Mouse (Mus musculus) lung, adult 2 months (tissue): ENCODE results near the gene Dda1. TPM values are rescaled to one million over a fixed set of nuclear protein-coding genes. Genes with fewer than 3 reads are reported as not detected.

ENCODE experiments used
- DNase-seq: peaks from one replicate; pipeline ENCODE4 v3.0.0; 2022
- H3K4me1 ChIP-seq: fragments of 200-500 bp; 2 replicates; pipeline ENCODE4 v1.6.1; 2011; ENCODE audit warnings: low read length; ENCODE audit not compliant: control insufficient read depth, insufficient read depth
- H3K4me3 ChIP-seq: fragments of 200-500 bp; replicated peaks from 2 replicates; pipeline ENCODE3; 2011; ENCODE audit warnings: low read depth, mild to moderate bottlenecking, control low read depth, low read length; ENCODE audit errors: extremely low read depth
- CTCF ChIP-seq: fragments of 200-500 bp; IDR thresholded peaks from 2 replicates; pipeline ENCODE4 v1.5.1; 2011; ENCODE audit warnings: mild to moderate bottlenecking, low read length, control low read depth; ENCODE audit not compliant: insufficient read depth
- POLR2A ChIP-seq: fragments of 200-500 bp; IDR thresholded peaks from 2 replicates; pipeline ENCODE4 v1.6.1; 2011; ENCODE audit warnings: low read depth, mild to moderate bottlenecking, control low read depth, low read length, borderline replicate concordance; ENCODE audit errors: extremely low read depth
- WGBS: fragments of 180-500 bp; shearing (Covaris S2); methylation state at CpG from one replicate; pipeline ENCODE4 v1.1.7; 2018; 5-methylcytosine and 5-hydroxymethylcytosine counted together
- polyA plus RNA-seq: library from polyadenylated mRNA; depleted of rRNA; stranded (reverse); fragments of >200 nt; gene quantifications from 2 replicates; pipeline ENCODE4 v1.2.3, GENCODE M21; 2012

Gene Dda1
- polyA plus RNA-seq, 1 experiment = 85.9 TPM

- 87% methylated on average over 20 of the region's 20 CpGs for WGBS
- H3K4me3 ChIP-seq = no peak overlapping the region
- DNase-seq = no peak
- H3K4me1 ChIP-seq = no peaks in the 10 kb centered on the region; the same call in 1 of the 2 replicates
- TF ChIP-seq POLR2A = no peak
- no peak for TF ChIP-seq CTCF
Observed at GRCm38 (mm10) chr8:71457659-71458270, 11.2 kb upstream of the Dda1 start.

- Histone ChIP-seq H3K4me3 (no peak overlapping the region), H3K4me1 (peaks cover 6% of the 10 kb centered on the region)
- no peak for TF ChIP-seq CTCF
- no peak for TF ChIP-seq POLR2A
- DNase-seq = no peak
- WGBS = 96% methylated on average over 6 of the region's 6 CpGs
Observed at GRCm38 (mm10) chr8:71460716-71461115, 8.3 kb upstream of the Dda1 start.

- TF ChIP-seq POLR2A (no peak), CTCF (no peak)
- H3K4me1 ChIP-seq = peaks cover 6% of the 10 kb centered on the region
- no peak for DNase-seq
- 90% methylated on average over 47 of the region's 47 CpGs for WGBS
- H3K4me3 ChIP-seq = no peak overlapping the region
Observed at GRCm38 (mm10) chr8:71461152-71461840, 7.7 kb upstream of the Dda1 start.

GRCm38 (mm10) chr8:71462191-71462590 is 6.8 kb upstream of the Dda1 start:
- Histone ChIP-seq H3K4me1 (peaks cover 6% of the 10 kb centered on the region), H3K4me3 (no peak overlapping the region)
- WGBS = 71% methylated on average over 4 of the region's 4 CpGs
- TF ChIP-seq POLR2A (no peak), CTCF (no peak)
- no peak for DNase-seq

GRCm38 (mm10) chr8:71462786-71463185 is 6.2 kb upstream of the Dda1 start:
- DNase-seq = no peak

GRCm38 (mm10) chr8:71463188-71464033 is 5.6 kb upstream of the Dda1 start, which contains the start of gene Abhd8:
Gene Abhd8 (minus strand): TSS chr8:71463655.
- 1% methylated on average over 55 of the region's 55 CpGs for WGBS
- peak; percentile 98 for DNase-seq
- Histone ChIP-seq H3K4me1 (peaks cover 6% of the 10 kb centered on the region), H3K4me3 (peak within 1 kb of the TSS; percentile 78)
- TF ChIP-seq CTCF (no peak), POLR2A (peak; percentile 53; the same call in 1 of the 2 replicates)

More at GRCm38 (mm10) chr8:71462786-71463185, 6.2 kb upstream of the Dda1 start:
- Histone ChIP-seq H3K4me1 (peaks cover 6% of the 10 kb centered on the region), H3K4me3 (peak overlapping the region; percentile 78)
- 6% methylated on average over 16 of the region's 16 CpGs for WGBS
- TF ChIP-seq CTCF (no peak), POLR2A (no peak)

GRCm38 (mm10) chr8:71464513-71465500 is 4.2 kb upstream of the Dda1 start, which contains the start of gene Mrpl34:
Gene Mrpl34 (plus strand): TSS chr8:71464959.
- DNase-seq = peak; percentile 99
- TF ChIP-seq POLR2A = peak; percentile 81; the same call in 1 of the 2 replicates
- TF ChIP-seq CTCF = peak; percentile 87
- peak within 1 kb of the TSS; percentile 85 for H3K4me3 ChIP-seq
- WGBS = under 1% methylated on average over 59 of the region's 59 CpGs
- H3K4me1 ChIP-seq = peaks cover 9% of the 10 kb centered on the region

GRCm38 (mm10) chr8:71465733-71466132 is 3.3 kb upstream of the Dda1 start:
- 73% methylated on average over 8 of the region's 8 CpGs for WGBS
- TF ChIP-seq POLR2A = no peak
- TF ChIP-seq CTCF = no peak
- peaks cover 17% of the 10 kb centered on the region for H3K4me1 ChIP-seq
- H3K4me3 ChIP-seq = no peak overlapping the region
- DNase-seq = no peak
